Mouse (Mus musculus) stomach, postnatal 0 days (tissue): ENCODE data around the gene Vav2. TPM values are rescaled to one million over a fixed set of nuclear protein-coding genes. Genes with fewer than 3 reads are reported as not detected.

Source experiments
- ATAC-seq: fragments of 200-750 bp; cut with Nextera tagmentation; 2 replicates; pipeline ENCODE4 v1.8.0; 2017; ENCODE audit not compliant: low FRiP score, low TSS enrichment
- DNase-seq: peaks from one replicate; pipeline ENCODE4 v3.0.0-alpha.2; 2016; ENCODE audit warnings: low spot score
- H3K27ac ChIP-seq: fragments of 300-500 bp; sonication (generic); replicated peaks from 2 replicates; pipeline ENCODE4 v1.5.1; 2014; ENCODE audit warnings: mild to moderate bottlenecking, control low read depth
- H3K27me3 ChIP-seq: fragments of 300-500 bp; sonication (generic); 2 replicates; pipeline ENCODE4 v1.6.1; 2014; ENCODE audit warnings: low read length; ENCODE audit not compliant: control insufficient read depth, insufficient read depth
- H3K36me3 ChIP-seq: fragments of 300-500 bp; sonication (generic); 2 replicates; pipeline ENCODE4 v1.6.1; 2014; ENCODE audit warnings: low read length, mixed read lengths; ENCODE audit not compliant: control insufficient read depth, insufficient read depth
- H3K4me1 ChIP-seq: fragments of 300-500 bp; sonication (generic); replicated peaks from 2 replicates; pipeline ENCODE4 v1.6.1; 2014; ENCODE audit warnings: antibody characterized with exemption; ENCODE audit not compliant: control insufficient read depth, insufficient read depth
- H3K4me2 ChIP-seq: fragments of 300-500 bp; sonication (generic); replicated peaks from 2 replicates; pipeline ENCODE4 v1.6.1; 2014; ENCODE audit warnings: low read depth, mild to moderate bottlenecking, control low read depth, moderate library complexity
- H3K4me3 ChIP-seq: fragments of 300-500 bp; sonication (generic); 2 replicates; pipeline ENCODE4 v1.5.1; 2014; ENCODE audit warnings: low read depth, low read length, control low read depth
- H3K9ac ChIP-seq: fragments of 300-500 bp; sonication (generic); 2 replicates; pipeline ENCODE4 v1.6.1; 2014; ENCODE audit warnings: mild to moderate bottlenecking, low read length, control low read depth, mixed read lengths
- H3K9me3 ChIP-seq: fragments of 300-500 bp; sonication (generic); 2 replicates; pipeline ENCODE4 v1.6.1; 2016; ENCODE audit warnings: low read length; ENCODE audit not compliant: control insufficient read depth
- CTCF ChIP-seq: IDR thresholded peaks from 2 replicates; pipeline ENCODE4 v1.5.1; 2016; ENCODE audit warnings: antibody characterized with exemption, low read depth, mild to moderate bottlenecking, moderate library complexity
- EP300 ChIP-seq: optimal IDR thresholded peaks from 2 replicates; pipeline ENCODE3; 2016; ENCODE audit warnings: antibody characterized with exemption
- WGBS: fragments of 180-500 bp; shearing (Covaris S2); extraction: QIAGEN DNeasy Blood & Tissue Kit; methylation state at CpG from one replicate; pipeline ENCODE4 v1.1.7; 2014; 5-methylcytosine and 5-hydroxymethylcytosine counted together
- polyA plus RNA-seq: library from polyadenylated mRNA; unstranded; fragments of >200 nt; fragmentation: Nextera tagmentation; extraction: Ambion mirVana; gene quantifications from 2 replicates; pipeline ENCODE4 v1.2.1, GENCODE M21; 2015

Gene Vav2
- polyA plus RNA-seq, 1 experiment from 2014 or later = 2.7 TPM

DNA sequence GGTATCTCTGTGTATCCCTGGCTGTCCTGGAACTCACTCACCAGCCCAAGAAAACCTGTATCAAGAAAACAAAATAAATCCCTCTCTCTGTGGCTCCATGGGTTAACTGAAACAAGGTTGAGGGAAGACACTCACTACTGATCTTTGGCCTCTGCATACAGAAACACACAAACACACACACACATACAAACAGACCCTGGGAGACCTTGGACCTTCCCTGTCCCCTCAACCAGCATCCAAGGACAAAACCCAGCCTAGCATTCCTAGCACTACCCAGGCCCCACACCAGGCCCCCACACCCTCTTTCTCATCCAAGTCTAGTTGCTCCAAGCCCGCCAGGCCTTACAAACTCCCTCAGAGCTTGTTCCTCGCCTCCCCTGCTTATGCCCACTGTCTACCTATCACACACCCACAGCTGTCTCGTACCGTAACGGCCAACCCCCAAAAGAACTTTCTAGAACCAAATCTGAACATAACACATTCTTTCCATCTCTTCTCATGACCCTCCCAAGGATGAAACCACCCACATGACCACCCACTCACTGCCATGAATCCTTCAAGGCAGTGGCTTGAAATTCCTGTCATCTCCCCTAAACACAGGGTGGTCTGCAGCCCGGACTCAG lies 16.2 kb downstream of the Vav2 start:
- Histone ChIP-seq H3K4me2 (no peak overlapping the region), H3K4me3 (no peak overlapping the region), H3K27ac (no peak overlapping the region), H3K4me1 (peaks cover 8% of the 10 kb centered on the region), H3K9me3 (no peaks in the 10 kb centered on the region), H3K36me3 (no peaks in the 10 kb centered on the region), H3K9ac (no peak overlapping the region), H3K27me3 (no peaks in the 10 kb centered on the region)
- no peak for ATAC-seq
- no peak for TF ChIP-seq EP300
- no peak for TF ChIP-seq CTCF
- WGBS = 67% methylated on average over 6 of the region's 6 CpGs
- DNase-seq = no peak

DNA sequence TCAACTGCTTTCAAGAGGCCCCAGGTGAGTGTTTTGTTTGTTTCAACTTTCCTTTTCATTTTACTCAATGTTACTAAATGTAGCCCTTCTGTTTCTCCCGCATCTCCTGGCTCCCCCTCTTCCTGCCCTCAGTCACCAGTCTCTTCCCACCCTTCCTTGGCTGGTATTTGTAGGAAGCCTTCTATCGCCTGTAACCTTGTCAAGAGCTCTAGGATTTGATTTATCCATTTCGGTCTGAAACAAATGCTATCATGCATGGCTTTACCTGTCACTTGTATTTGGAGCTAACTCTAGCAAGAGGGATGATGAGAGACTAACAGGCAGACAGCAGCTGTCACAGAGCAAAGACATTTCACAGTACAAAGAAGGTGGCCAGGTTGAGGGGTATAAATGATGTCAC lies 18.6 kb downstream of the Vav2 start:
- no peak overlapping the region for H3K4me2 ChIP-seq
- H3K4me1 ChIP-seq = peaks cover 14% of the 10 kb centered on the region
- no peaks in the 10 kb centered on the region for H3K36me3 ChIP-seq
- 54% methylated on average over 3 of the region's 3 CpGs for WGBS
- H3K4me3 ChIP-seq = no peak overlapping the region
- ATAC-seq (no peak), DNase-seq (no peak)
- H3K9ac ChIP-seq = no peak overlapping the region
- H3K27me3 ChIP-seq = no peaks in the 10 kb centered on the region
- TF ChIP-seq EP300 (no peak), CTCF (no peak)
- no peak overlapping the region for H3K27ac ChIP-seq
- H3K9me3 ChIP-seq = no peaks in the 10 kb centered on the region

DNA sequence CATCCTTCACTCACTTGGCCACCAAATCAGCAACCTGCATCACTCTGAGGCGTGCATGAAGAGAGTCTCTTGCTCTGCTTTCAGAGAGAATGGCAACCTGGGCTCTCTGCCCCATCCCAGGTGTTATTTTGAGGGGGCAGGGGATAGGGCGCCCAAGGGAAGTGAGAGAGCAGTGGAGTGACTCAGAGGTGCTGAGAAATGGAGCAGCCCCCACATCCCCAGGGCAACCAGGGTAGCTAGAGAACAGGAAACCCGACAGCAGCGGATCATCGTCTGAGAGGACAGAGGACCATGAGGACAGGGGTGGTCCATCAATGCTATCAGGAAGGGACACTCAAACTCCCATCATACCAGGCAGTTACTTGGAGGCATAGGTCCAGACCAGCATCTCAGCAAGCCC lies 19.9 kb downstream of the Vav2 start:
- 82% methylated on average over 5 of the region's 5 CpGs for WGBS
- TF ChIP-seq CTCF (no peak), EP300 (no peak)
- DNase-seq (no peak), ATAC-seq (no peak)
- Histone ChIP-seq H3K27me3 (no peaks in the 10 kb centered on the region), H3K4me3 (no peak overlapping the region), H3K36me3 (no peaks in the 10 kb centered on the region), H3K27ac (no peak overlapping the region), H3K9me3 (no peaks in the 10 kb centered on the region), H3K9ac (no peak overlapping the region), H3K4me2 (no peak overlapping the region), H3K4me1 (peaks cover 9% of the 10 kb centered on the region)

GRCm38 (mm10) chr2:27405094-27405884 lies 21.5 kb downstream of the Vav2 start:
- no peak overlapping the region for H3K9ac ChIP-seq
- peaks cover 6% of the 10 kb centered on the region; the same call in 1 of the 2 replicates for H3K4me1 ChIP-seq
- no peaks in the 10 kb centered on the region for H3K9me3 ChIP-seq
- H3K4me2 ChIP-seq = no peak overlapping the region
- no peak for DNase-seq
- peak; percentile 47 for ATAC-seq
- 63% methylated on average over 5 of the region's 5 CpGs for WGBS
- TF ChIP-seq CTCF = no peak
- TF ChIP-seq EP300 = no peak
- H3K27ac ChIP-seq = 0 out of 2 replicates have a peak overlapping the region, but pooled peaks have one; percentile 13
- H3K4me3 ChIP-seq = no peak overlapping the region
- no peaks in the 10 kb centered on the region for H3K36me3 ChIP-seq
- no peaks in the 10 kb centered on the region for H3K27me3 ChIP-seq

- TF ChIP-seq EP300 (no peak), CTCF (no peak)
- peaks cover 6% of the 10 kb centered on the region; the same call in 1 of the 2 replicates for H3K4me1 ChIP-seq
- WGBS = 48% methylated on average over 6 of the region's 6 CpGs
- DNase-seq (no peak), ATAC-seq (no peak)
- H3K36me3 ChIP-seq = no peaks in the 10 kb centered on the region
- H3K9ac ChIP-seq = no peak overlapping the region
- H3K4me3 ChIP-seq = no peak overlapping the region
- H3K27me3 ChIP-seq = no peaks in the 10 kb centered on the region
- H3K9me3 ChIP-seq = no peaks in the 10 kb centered on the region
- no peak overlapping the region for H3K4me2 ChIP-seq
- 0 out of 2 replicates have a peak overlapping the region, but pooled peaks have one; percentile 13 for H3K27ac ChIP-seq
Observed at GRCm38 (mm10) chr2:27404375-27405093, 22.3 kb downstream of the Vav2 start.

DNA sequence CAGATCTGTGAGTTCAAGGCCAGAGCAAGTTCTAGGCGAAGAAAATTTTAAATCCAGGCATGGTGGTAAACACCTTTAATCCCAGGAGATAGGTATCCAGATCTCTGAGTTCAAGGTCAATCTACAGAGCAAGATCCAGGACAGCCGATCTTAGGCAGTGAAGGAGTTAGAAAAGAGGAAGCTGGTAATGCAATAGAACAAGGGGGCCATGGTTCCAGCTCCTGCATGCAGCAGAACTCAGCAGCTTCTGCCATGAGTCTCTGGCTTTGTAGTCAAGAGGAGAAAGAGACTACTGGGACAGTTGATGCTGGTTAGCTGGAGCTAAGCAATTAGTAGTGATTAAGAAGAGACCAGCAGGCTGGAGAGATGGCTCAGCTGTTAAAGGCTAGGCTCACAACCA lies 25.3 kb downstream of the Vav2 start:
- Histone ChIP-seq H3K27ac (no peak overlapping the region), H3K4me1 (peaks cover 6% of the 10 kb centered on the region; the same call in 1 of the 2 replicates), H3K4me3 (no peak overlapping the region), H3K27me3 (no peaks in the 10 kb centered on the region), H3K9me3 (no peaks in the 10 kb centered on the region), H3K4me2 (no peak overlapping the region), H3K36me3 (no peaks in the 10 kb centered on the region), H3K9ac (no peak overlapping the region)
- TF ChIP-seq CTCF (no peak), EP300 (no peak)
- WGBS = 77% methylated on average over 2 of the region's 2 CpGs
- DNase-seq = no peak
- no peak for ATAC-seq
